15 mouse cellular contexts compared by ENCODE assay signal in the genomic region with DNA sequence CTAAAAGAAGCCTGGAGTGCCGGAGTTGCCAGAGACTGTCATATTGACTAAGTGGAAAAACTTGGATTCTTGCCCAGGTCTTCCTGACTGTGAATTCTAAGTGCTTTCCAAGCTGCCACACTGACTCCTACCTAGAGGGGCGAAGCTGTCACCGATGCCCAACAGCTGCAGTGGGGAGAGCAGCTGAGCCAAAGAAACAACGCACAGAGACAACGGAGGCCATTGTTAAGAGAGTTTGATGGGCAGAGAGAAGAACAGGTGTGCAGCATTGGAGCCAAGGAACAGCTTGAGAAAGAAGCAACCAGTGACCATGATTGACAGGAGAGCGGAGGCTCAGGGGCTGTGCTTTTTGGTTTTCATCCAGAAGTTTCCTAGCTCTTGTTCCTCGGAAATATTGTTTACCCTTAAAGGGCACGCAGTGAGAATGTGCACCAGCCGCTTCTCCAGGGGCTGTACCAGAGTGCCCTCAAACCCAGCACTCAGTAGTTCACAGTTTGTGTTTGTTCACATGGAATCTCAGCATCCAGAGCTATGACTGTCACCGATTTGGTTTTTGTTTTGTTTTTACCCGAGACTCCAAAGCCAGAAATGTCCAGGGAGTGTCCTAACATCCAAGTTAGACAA. TPM values are rescaled to one million over a fixed set of nuclear protein-coding genes. Genes with fewer than 3 reads are reported as not detected.
DNase-seq lines count a peak whose midpoint lies in the region; ATAC-seq and TF ChIP-seq lines count a peak whose summit lies in the region.
"Had no signal": no experiment of that assay in that cellular context is flagged by ENCODE, and none has a peak within 500 bp of the region (broad histone marks: within the 10 kb centered on the region; RNA-seq: fewer than 3 reads in every experiment).

No protein-coding gene starts in this region.

- H3K4me1 ChIP-seq in embryonic facial prominence, embryonic 14.5 days (ENCODE audit: control insufficient read depth, insufficient read depth, low read length) = no peaks in the 10 kb centered on the region
- H3K4me1 ChIP-seq in embryonic facial prominence, embryonic 10.5 days = no peaks in the 10 kb centered on the region
- no peaks in the 10 kb centered on the region for H3K4me1 ChIP-seq in lung, embryonic 14.5 days (ENCODE audit: insufficient read depth)
- H3K4me1 ChIP-seq in hindbrain, postnatal 0 days (ENCODE audit: insufficient read depth, low read length) = no peaks in the 10 kb centered on the region
- H3K4me1 ChIP-seq in liver, embryonic 11.5 days (replicated peaks; ENCODE audit: control insufficient read depth, insufficient read depth, low read length) = no peaks in the 10 kb centered on the region

- no peaks in the 10 kb centered on the region for H3K9me3 ChIP-seq in embryonic facial prominence, embryonic 14.5 days (ENCODE audit: control insufficient read depth, low read length)
- no peaks in the 10 kb centered on the region for H3K9me3 ChIP-seq in embryonic facial prominence, embryonic 10.5 days
- H3K9me3 ChIP-seq in lung, embryonic 14.5 days (ENCODE audit: low read depth, low read length) = no peaks in the 10 kb centered on the region
- no peaks in the 10 kb centered on the region for H3K9me3 ChIP-seq in hindbrain, postnatal 0 days (ENCODE audit: low read length)
- no peaks in the 10 kb centered on the region for H3K9me3 ChIP-seq in liver, embryonic 11.5 days (ENCODE audit: control insufficient read depth, low read length)

- peak; percentile 84 for DNase-seq in embryonic facial prominence, embryonic 14.5 days (ENCODE audit: low spot score)
- DNase-seq in embryonic facial prominence, embryonic 10.5 days (ENCODE audit: low spot score) = no peak
- DNase-seq in lung, embryonic 14.5 days = peak; percentile 56
- DNase-seq in lung, postnatal 25 days (ENCODE audit: low spot score) = no peak
- peak; percentile 3 for DNase-seq in cerebellum, adult 8-10 months
- DNase-seq in hindbrain, postnatal 0 days (ENCODE audit: low spot score) = peak; percentile 88
- no peak for DNase-seq in layer of hippocampus, adult 9-10 months (ENCODE audit: low spot score)
- no peak for DNase-seq in liver, embryonic 11.5 days (ENCODE audit: low spot score)

- no peak for TF ChIP-seq CTCF in lung, embryonic 14.5 days (IDR thresholded peaks at IDR 0.05; ENCODE audit: low read depth)
- TF ChIP-seq CTCF in hindbrain, postnatal 0 days (IDR thresholded peaks at IDR 0.05; ENCODE audit: low read depth) = peak; percentile 25; the same call in 1 of the 2 replicates

- ATAC-seq in embryonic facial prominence, embryonic 14.5 days (ENCODE audit: low read depth) = peak; percentile 88
- ATAC-seq in lung, embryonic 14.5 days (ENCODE audit: insufficient read depth) = no peak
- peak; percentile 90 for ATAC-seq in hindbrain, postnatal 0 days
- ATAC-seq in liver, embryonic 11.5 days (replicated peaks; ENCODE audit: low FRiP score) = no peak

- no peak overlapping the region for H3K27ac ChIP-seq in embryonic facial prominence, embryonic 14.5 days (replicated peaks; ENCODE audit: low read depth, low read length)
- H3K27ac ChIP-seq in embryonic facial prominence, embryonic 10.5 days (replicated peaks) = no peak overlapping the region
- no peak overlapping the region for H3K27ac ChIP-seq in lung, embryonic 14.5 days (ENCODE audit: low read depth)
- H3K27ac ChIP-seq in hindbrain, postnatal 0 days = peak overlapping the region; percentile 43; the same call in 1 of the 2 replicates
- H3K27ac ChIP-seq in liver, embryonic 11.5 days (ENCODE audit: low read depth, low read length) = no peak overlapping the region
- H3K27ac ChIP-seq: heart, adult 2 months; macrophage had no signal

- H3K4me2 ChIP-seq in embryonic facial prominence, embryonic 14.5 days (ENCODE audit: low read depth, low read length) = no peak overlapping the region
- H3K4me2 ChIP-seq in lung, embryonic 14.5 days = no peak overlapping the region
- peak overlapping the region; percentile 33 for H3K4me2 ChIP-seq in hindbrain, postnatal 0 days (ENCODE audit: low read depth, low read length)
- H3K4me2 ChIP-seq in liver, embryonic 11.5 days = no peak overlapping the region

- H3K27me3 ChIP-seq in embryonic facial prominence, embryonic 14.5 days (replicated peaks; ENCODE audit: control insufficient read depth, insufficient read depth, low read length) = no peaks in the 10 kb centered on the region
- no peaks in the 10 kb centered on the region for H3K27me3 ChIP-seq in embryonic facial prominence, embryonic 10.5 days (replicated peaks; ENCODE audit: low read depth, poor library complexity, severe bottlenecking)
- no peaks in the 10 kb centered on the region for H3K27me3 ChIP-seq in lung, embryonic 14.5 days (ENCODE audit: insufficient read depth, low read length)
- no peaks in the 10 kb centered on the region for H3K27me3 ChIP-seq in hindbrain, postnatal 0 days (ENCODE audit: insufficient read depth, low read length)
- H3K27me3 ChIP-seq in liver, embryonic 11.5 days (replicated peaks; ENCODE audit: control insufficient read depth, insufficient read depth, low read length) = no peaks in the 10 kb centered on the region

- H3K9ac ChIP-seq in embryonic facial prominence, embryonic 14.5 days (ENCODE audit: low read depth, low read length) = no peak overlapping the region
- no peak overlapping the region for H3K9ac ChIP-seq in lung, embryonic 14.5 days
- H3K9ac ChIP-seq in hindbrain, postnatal 0 days (replicated peaks; ENCODE audit: low read length) = no peak overlapping the region
- no peak overlapping the region for H3K9ac ChIP-seq in liver, embryonic 11.5 days (ENCODE audit: low read depth, low read length)

- 66% methylated on average over 11 of the region's 11 CpGs for WGBS in embryonic facial prominence, embryonic 14.5 days
- 84% methylated on average over 11 of the region's 11 CpGs for WGBS in embryonic facial prominence, embryonic 10.5 days
- WGBS in lung, embryonic 14.5 days = 51% methylated on average over 11 of the region's 11 CpGs
- whole genome bisulfite sequencing in hindbrain, postnatal 0 days = 31% methylated on average over 11 of the region's 11 CpGs
- 84% methylated on average over 11 of the region's 11 CpGs for WGBS in liver, embryonic 11.5 days

- no peak overlapping the region for H3K4me3 ChIP-seq in embryonic facial prominence, embryonic 14.5 days (ENCODE audit: low read depth, low read length)
- H3K4me3 ChIP-seq in embryonic facial prominence, embryonic 10.5 days = no peak overlapping the region
- no peak overlapping the region for H3K4me3 ChIP-seq in lung, embryonic 14.5 days (ENCODE audit: low read depth, low read length)
- H3K4me3 ChIP-seq in hindbrain, postnatal 0 days (ENCODE audit: low read length) = no peak overlapping the region
- H3K4me3 ChIP-seq in liver, embryonic 11.5 days (ENCODE audit: low read depth, low read length) = no peak overlapping the region
- H3K4me3 ChIP-seq: erythroblast, embryonic 14.5 days; heart, adult 2 months had no signal

- H3K36me3 ChIP-seq in embryonic facial prominence, embryonic 14.5 days (ENCODE audit: control insufficient read depth, insufficient read depth, low read length) = no peaks in the 10 kb centered on the region
- H3K36me3 ChIP-seq in embryonic facial prominence, embryonic 10.5 days (replicated peaks) = no peaks in the 10 kb centered on the region
- no peaks in the 10 kb centered on the region for H3K36me3 ChIP-seq in lung, embryonic 14.5 days (ENCODE audit: insufficient read depth)
- no peaks in the 10 kb centered on the region for H3K36me3 ChIP-seq in hindbrain, postnatal 0 days (ENCODE audit: insufficient read depth, low read length)
- no peaks in the 10 kb centered on the region for H3K36me3 ChIP-seq in liver, embryonic 11.5 days (ENCODE audit: control insufficient read depth, insufficient read depth, low read length)

RNA-seq across cellular contexts. Expression of a gene that starts 16.2 kb away (rescaled TPM):
- polyA plus RNA-seq in embryonic facial prominence, embryonic 14.5 days (2014; fragmentation: Nextera tagmentation; extraction: Ambion mirVana) = 0.39 and 1.4 TPM in 2 replicates
- polyA plus RNA-seq in embryonic facial prominence, embryonic 10.5 days (2016; fragmentation: Nextera tagmentation; extraction: Ambion mirVana) = not detected in 2 replicates
- not detected in 2 replicates for polyA plus RNA-seq in lung, embryonic 14.5 days (2014; fragmentation: Nextera tagmentation; extraction: Ambion mirVana)
- not detected in 2 replicates for total RNA-seq in hindbrain, postnatal 0 days (2014; rRNA removed)
- not detected in 2 replicates for polyA plus RNA-seq in hindbrain, postnatal 0 days (2015; fragmentation: Nextera tagmentation; extraction: Ambion mirVana)
- polyA plus RNA-seq in liver, embryonic 11.5 days (2014; fragmentation: Nextera tagmentation; extraction: Ambion mirVana) = not detected in 2 replicates
- total RNA-seq: adrenal gland, postnatal 25 days; heart, adult 2 months had no signal
- polyA plus RNA-seq: erythroblast, embryonic 14.5 days; heart, adult 2 months; intestine, embryonic 14.5 days; large intestine, adult 2 months; limb, embryonic 11.5 days; macrophage had no signal

RNA-seq across cellular contexts. Expression of a gene that starts 22.0 kb away (rescaled TPM):
- not detected in 2 replicates for polyA plus RNA-seq in embryonic facial prominence, embryonic 14.5 days (2014; fragmentation: Nextera tagmentation; extraction: Ambion mirVana)
- polyA plus RNA-seq in embryonic facial prominence, embryonic 10.5 days (2016; fragmentation: Nextera tagmentation; extraction: Ambion mirVana) = not detected in 2 replicates
- not detected in 2 replicates for polyA plus RNA-seq in lung, embryonic 14.5 days (2014; fragmentation: Nextera tagmentation; extraction: Ambion mirVana)
- not detected in 2 replicates for total RNA-seq in hindbrain, postnatal 0 days (2014; rRNA removed)
- polyA plus RNA-seq in hindbrain, postnatal 0 days (2015; fragmentation: Nextera tagmentation; extraction: Ambion mirVana) = not detected in 2 replicates
- polyA plus RNA-seq in liver, embryonic 11.5 days (2014; fragmentation: Nextera tagmentation; extraction: Ambion mirVana) = not detected in 2 replicates
- total RNA-seq: adrenal gland, postnatal 25 days; heart, adult 2 months had no signal
- polyA plus RNA-seq: erythroblast, embryonic 14.5 days; heart, adult 2 months; intestine, embryonic 14.5 days; large intestine, adult 2 months; limb, embryonic 11.5 days; macrophage had no signal

RNA-seq across cellular contexts. Expression of a gene that starts 35.1 kb away (rescaled TPM):
- polyA plus RNA-seq in embryonic facial prominence, embryonic 14.5 days (2014; fragmentation: Nextera tagmentation; extraction: Ambion mirVana) = 0.06 TPM in 1 of 2 replicates, not detected in the other
- not detected in 2 replicates for polyA plus RNA-seq in embryonic facial prominence, embryonic 10.5 days (2016; fragmentation: Nextera tagmentation; extraction: Ambion mirVana)
- polyA plus RNA-seq in lung, embryonic 14.5 days (2014; fragmentation: Nextera tagmentation; extraction: Ambion mirVana) = not detected in 2 replicates
- not detected in 2 replicates for total RNA-seq in hindbrain, postnatal 0 days (2014; rRNA removed)
- polyA plus RNA-seq in hindbrain, postnatal 0 days (2015; fragmentation: Nextera tagmentation; extraction: Ambion mirVana) = not detected in 2 replicates
- not detected in 2 replicates for polyA plus RNA-seq in liver, embryonic 11.5 days (2014; fragmentation: Nextera tagmentation; extraction: Ambion mirVana)
- total RNA-seq: adrenal gland, postnatal 25 days; heart, adult 2 months had no signal
- polyA plus RNA-seq: erythroblast, embryonic 14.5 days; heart, adult 2 months; intestine, embryonic 14.5 days; large intestine, adult 2 months; limb, embryonic 11.5 days; macrophage had no signal

Comparison
In these comparisons a context has a peak if more than half of its experiments do, and no peak if none do; other contexts are left out.
1. DNase-seq: peak in embryonic facial prominence, embryonic 14.5 days (single experiment), lung, embryonic 14.5 days (single experiment), cerebellum, adult 8-10 months (single experiment) and hindbrain, postnatal 0 days (single experiment); none in embryonic facial prominence, embryonic 10.5 days (single experiment), lung, postnatal 25 days (single experiment), layer of hippocampus, adult 9-10 months (single experiment) and liver, embryonic 11.5 days (single experiment).
2. ATAC-seq: peak in embryonic facial prominence, embryonic 14.5 days (single experiment) and hindbrain, postnatal 0 days (single experiment); none in lung, embryonic 14.5 days (single experiment) and liver, embryonic 11.5 days (single experiment).